Mouse (Mus musculus): ENCODE measurements at regions not wholly inside any gene's neighbourhood (a gene's known extent, or its start where the extent isn't known, plus 50 kb on each side); places are given as distances from the start of the nearest gene placed in this dataset.

DNA sequence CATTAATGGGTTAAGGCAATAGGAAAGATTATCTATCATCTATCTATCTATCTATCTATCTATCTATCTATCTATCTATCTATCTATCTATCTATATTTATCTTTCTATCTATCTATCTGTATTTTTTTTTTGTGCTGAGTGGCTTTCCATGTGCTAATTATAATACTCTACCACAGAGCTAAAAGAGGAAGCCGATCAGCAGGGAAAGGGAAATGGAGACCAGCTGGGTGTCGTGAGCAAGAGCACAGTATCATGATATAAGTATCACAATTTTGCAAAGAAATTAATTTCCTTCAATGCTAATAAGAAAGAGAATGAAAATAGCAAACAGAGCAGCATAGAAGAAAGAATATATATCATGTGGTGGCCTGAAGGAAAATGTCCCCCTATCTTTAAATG, 69.6 kb downstream of the Cldn1 start:
- in situ Hi-C loops (cut with MboI, MseI), result no loop called here

DNA sequence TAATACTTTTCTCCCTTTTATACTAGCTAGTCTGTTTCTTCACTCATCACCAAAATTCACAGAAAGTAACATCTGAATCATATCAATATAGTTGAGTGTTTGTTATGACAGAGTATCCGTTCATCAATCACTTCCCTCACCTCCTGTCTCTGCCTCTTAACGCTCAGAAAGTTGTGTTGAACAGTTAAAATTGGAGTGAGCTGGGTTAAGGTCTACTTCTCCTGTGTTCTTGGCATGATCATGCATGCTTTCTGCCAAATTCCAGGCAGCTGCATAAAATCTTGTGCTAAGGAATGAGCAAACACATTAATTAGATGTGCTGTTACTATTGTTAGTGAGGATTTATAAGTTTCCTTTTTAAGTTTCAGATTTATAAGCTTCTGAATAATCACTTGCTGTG, 79.9 kb downstream of the Cldn1 start:
- in situ Hi-C loops (cut with MboI, MseI), result no loop called here

DNA sequence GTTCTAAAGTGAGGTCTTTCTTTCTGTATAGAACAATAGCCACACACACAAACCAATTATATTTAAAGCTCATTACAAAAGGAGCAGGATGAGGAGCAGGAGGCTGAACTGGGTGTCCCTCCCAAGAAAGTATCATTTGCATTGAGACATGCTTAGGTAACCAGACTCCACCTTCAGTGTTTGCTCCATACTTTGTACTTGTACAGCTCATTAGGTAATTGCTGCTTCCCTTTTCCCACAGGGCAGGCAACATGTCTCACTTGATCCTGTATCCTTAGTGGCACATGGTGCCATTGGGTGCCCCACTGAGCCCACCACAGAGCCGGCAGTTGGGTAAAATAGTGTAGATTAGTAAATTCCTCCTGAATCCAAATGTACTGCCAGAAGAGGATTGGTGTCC, 86.0 kb downstream of the Cldn1 start:
- in situ Hi-C loops (cut with MboI, MseI), result no loop called here

DNA sequence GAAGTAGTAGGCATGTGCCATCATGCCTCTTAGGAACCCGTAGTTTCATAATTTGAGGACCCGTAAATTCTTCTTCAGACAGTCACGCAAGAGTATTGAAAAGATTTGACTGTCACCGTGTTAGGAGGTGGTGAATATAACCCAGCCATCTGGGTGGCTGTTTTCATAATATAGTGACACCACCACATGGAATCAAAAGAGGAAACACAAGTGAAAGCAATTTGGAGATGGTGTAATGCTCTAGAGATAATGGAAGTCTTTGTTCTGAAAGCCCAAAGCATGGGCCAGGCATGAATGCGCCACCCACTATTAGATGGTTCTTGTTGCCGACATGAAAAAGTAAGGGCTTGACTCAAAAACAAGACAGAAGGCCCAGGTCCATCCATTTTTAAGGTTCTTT, 86.9 kb downstream of the Cldn1 start:
- in situ Hi-C loops (cut with MboI, MseI), result no loop called here

DNA sequence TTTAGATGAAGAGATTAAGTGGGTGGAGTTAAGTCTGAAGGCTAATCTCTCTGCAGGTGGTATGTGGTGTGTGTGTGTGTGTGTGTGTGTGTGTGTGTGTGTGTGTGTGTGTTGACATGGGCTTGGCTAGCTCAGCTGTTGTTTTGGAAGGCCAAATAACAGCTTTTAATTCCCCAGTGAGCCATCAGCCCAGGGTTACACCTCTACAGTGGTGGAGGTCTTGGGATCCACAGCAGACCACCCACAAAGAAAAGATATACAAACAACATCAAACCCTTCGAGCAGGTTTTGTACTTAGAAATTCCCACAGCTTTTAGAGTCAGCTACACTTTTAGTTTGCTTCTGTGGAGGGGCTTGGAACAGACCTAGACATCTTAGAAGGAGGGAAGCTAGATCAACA, 89.2 kb downstream of the Cldn1 start:
- in situ Hi-C loops (cut with MboI, MseI), result no loop called here

DNA sequence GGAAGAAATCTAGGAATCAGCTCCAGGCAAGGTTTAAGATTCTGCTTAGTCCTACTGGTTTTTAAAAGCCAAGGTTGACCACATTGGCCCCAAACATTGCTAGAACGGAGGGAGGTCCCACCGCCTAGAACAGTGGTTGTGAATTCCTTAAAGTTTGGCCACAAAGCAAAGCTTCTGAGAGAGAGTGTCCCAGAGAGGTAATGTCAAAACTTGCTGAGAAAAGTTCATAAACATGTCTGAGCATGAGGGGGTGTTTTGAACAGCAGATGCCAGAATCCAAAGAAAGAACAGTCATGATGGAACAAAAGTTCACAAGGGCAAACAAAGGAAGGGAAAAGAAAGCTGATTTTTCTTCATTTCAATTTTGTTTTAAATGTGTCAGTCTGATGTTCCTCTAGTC, 90.1 kb downstream of the Cldn1 start:
- in situ Hi-C loops (cut with MboI, MseI), result no loop called here

DNA sequence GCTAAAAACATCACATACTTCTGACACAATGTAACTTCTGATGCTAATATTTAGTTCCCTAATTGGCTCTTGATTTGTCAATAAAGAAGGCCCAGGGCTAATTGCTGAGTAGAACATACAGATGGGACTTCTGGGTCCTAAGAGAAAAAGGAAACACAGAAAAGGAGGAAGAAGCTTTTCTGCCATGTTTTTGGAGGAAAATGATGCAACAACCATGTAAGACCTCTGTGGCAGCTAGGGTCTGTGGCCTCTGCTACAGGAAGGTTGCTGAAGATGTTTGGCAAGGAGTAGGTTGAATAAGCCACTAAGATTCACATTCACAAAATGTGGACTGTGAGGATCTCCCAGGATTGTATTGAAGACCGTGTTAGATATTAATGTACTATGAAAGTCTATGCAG, 94.9 kb downstream of the Cldn1 start:
- in situ Hi-C loops (cut with MboI, MseI), result no loop called here

DNA sequence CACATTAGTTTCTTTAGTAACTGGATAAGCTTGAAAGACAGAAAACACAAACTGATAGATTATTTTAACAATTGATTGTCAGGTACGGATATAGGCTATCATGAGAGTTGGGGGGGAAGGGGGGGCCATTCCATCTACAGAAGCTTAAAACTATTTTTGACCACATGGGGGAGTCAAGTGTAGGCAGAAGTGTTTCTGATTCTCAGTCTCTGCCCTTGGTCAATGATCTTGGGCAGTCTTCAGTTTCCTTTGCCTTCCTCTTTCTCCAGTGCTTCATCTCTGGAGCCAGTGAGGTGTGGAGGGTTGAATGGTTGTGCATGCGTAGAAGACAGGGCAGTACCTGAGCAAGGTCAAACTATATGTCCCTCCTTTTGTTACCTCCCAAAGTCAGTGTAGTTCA, 118.8 kb downstream of the Cldn1 start:
- in situ Hi-C loops (cut with MboI, MseI), result no loop called here

DNA sequence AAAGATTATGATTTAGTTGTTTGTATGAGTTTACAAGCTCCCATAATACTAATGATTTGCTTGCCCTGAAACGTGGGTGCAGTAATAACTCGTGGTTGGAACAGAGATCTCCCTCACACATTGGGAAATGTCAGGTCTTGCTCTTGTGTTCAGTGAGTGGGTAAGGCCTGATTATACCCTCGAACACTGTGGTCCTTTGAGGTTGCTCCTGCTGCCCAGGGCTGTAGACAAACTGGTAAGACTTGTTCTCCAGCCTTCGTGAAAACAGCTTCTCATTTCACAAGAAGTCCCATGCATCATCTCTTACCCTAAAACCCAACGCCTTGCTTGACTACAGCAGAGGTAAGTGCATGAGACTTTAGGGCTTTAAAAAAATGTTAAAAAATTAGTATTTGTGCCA, 119.9 kb downstream of the Cldn1 start:
- in situ Hi-C loops (cut with MboI, MseI), result no loop called here

DNA sequence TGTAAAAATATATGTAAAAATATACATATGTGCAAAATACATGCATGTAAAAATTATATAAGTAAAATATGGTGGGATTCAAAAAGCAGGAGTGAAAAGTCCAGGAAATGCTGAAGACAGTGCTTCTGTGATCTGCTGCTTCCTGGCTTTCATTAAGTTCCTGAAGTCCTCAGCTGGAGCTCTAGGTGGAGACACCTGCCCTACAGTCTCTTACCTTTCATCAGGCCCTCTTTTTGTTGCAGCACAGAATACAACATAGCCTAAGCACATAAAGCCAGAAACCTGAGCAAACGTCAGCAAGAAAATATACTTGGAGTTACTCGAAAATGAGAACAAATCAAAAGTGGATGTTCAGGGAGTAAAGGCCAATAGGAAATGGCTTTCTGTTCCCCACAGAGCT, 120.6 kb downstream of the Cldn1 start:
- in situ Hi-C loops (cut with MboI, MseI), result no loop called here

DNA sequence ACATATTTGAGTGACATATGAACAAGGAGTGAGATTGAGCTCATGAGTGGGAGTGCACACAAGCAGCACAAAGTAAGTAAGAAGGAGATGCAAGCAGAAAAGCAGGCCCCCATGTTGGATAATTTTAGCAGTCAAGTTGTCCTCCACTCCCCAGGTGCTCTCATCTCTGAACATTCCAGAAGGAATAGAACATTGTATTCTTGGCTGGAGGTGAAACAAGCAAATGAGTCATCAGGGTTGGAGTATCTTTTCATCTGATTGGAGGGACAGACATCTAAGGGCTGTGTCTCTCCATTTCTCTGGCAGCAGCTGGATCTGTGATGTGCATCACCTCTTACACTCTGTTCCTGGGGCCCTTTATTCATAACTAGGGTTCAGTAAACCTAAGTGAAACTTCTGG, 122.7 kb downstream of the Cldn1 start:
- in situ Hi-C loops (cut with MboI, MseI), result no loop called here

DNA sequence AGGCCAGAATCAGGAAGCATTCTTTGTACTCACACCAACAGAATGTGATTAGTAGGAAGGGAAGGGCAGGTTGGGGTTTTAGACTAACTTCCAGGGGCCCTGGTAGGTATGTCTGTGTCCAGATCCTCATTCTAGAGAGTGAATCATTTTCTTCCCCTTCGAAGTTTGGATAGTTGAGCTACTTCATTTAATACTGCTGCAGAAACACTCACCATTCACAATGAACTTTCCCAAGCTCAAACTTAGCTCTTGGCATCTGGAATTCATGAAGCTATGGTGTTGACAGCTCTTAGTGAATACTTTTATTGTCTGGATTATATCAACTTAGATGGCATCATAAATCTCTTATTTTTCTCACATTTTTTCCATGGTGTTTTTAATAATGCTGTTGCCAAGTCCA, 123.7 kb downstream of the Cldn1 start:
- in situ Hi-C loops (cut with MboI, MseI), result no loop called here

DNA sequence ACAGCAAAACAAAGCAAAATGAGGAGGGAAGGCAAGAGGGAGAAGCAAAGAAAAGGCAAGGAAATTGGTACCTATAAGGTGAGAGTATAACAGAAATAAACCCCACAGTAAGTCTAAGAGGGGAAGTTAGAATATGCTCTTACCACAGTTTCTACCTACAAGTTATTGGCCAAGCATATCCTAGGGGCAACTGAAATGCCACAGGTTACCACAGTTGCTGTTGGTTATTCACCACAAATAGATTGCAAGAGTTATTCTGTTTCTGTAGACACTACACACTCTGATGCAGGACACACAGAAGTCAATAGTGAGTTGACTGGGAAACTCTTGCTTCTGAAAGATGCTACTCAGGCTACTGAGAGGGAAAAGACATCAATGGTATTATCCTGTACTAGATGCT, 129.7 kb upstream of the P3h2 start:
- in situ Hi-C loops (cut with MboI, MseI), result loop anchor here (10.0 kb wide), 1 partner anchor 540 kb away; no protein-coding TSS in a partner anchor

DNA sequence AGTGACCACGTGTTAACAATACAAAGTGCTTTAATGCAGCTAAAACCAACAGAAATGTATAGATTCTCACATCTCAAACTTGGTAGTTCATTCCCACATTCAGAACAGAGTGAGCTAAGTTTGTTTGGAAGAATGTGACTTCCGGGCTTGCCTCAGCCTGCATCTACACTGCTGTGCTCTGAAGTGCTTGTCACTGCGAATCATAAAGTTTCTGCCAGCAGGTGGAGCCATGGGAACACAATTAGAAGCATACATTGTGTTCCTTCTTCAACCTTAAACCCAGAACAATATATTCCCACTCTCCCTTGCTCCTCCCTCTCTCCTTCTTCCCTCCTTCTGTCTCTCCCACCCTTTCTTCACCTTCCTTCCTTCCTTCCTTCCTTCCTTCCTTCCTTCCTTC, 128.5 kb upstream of the P3h2 start:
- in situ Hi-C loops (cut with MboI, MseI), result loop anchor here (5.0 to 10.0 kb wide), 2 partner anchors 541 to 908 kb away; no protein-coding TSS in a partner anchor

DNA sequence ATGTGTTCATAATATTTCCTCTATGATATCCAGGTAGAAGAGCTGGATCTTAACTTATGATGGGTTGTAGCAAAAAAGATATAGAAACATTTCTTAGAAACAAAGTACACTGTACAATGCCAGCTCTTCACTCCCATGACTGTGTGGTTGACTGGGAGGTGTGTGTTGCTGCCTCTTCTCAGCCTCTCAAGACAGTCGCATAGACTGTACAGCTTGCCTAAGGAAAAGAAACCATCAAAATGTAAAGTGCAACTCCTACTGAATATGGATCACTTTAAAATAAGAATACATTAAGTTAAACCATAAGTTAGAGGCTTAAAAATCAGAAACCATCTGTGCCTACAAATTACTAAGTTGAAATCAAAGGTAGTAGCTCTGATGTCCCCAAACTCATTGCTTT, 125.5 kb upstream of the P3h2 start:
- in situ Hi-C loops (cut with MboI, MseI), result loop anchor here (5.0 to 10.0 kb wide), 2 partner anchors 544 to 911 kb away; no protein-coding TSS in a partner anchor

DNA sequence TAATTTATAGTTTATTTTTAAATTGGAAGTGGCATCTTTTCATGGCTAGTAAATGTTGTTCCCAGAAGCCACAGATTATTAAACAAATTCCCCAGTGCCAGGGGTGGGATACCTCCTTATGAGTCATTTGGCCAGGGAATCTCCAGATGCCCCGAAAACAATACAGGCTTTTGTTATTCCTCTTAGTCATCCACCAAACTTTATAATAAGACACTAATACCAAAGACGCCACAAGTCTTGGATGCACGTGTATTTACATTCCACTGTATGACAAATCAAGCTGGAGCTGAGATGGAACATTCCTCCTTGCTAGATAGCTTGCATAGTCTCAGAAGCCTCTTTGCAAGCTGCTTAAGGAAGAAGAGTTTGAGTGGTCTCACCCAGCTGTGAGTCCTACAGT, 105.8 kb upstream of the P3h2 start:
- in situ Hi-C loops (cut with MboI, MseI), result no loop called here

DNA sequence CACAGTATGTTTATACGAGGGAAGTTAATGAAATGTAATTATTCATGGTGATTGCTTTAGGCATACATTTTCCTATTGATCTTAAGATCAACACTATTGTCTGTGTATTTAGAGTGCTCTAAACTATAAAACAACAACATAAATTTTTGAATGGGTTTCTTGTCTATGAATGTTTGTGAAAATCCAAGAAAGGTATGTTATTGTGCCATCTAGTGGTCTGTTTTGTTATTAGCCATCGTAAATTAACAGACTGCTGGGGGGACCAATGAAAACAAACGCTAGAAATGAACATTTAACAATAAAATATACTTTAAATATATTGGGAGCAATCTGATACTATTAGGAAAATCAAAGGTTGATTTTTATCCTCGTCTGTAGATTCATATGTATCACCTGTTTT, 93.5 kb upstream of the P3h2 start:
- in situ Hi-C loops (cut with MboI, MseI), result loop anchor here (10.0 kb wide), 2 partner anchors 224 to 814 kb away; no protein-coding TSS in a partner anchor

DNA sequence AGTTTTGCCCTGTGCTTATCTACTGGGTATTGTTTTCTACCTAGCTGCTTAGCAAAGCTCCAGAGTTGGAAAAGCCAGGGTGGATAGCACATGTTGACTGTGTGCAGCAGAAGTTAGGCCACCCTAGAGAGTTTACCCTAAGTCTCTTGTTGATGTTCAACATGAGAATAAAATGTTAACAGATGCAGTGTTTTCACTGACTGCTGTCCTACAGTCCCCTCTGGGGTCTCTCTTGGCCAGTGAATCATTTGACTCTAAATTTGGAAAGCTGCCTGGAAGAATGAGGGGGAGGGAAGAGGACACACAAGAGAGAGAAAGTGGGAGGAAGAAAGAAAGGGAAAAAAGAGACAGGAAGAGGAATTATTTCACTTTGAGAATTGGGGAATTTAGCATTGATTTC, 90.8 kb upstream of the P3h2 start:
- in situ Hi-C loops (cut with MboI, MseI), result loop anchor here (10.0 kb wide), 2 partner anchors 222 to 812 kb away; no protein-coding TSS in a partner anchor

DNA sequence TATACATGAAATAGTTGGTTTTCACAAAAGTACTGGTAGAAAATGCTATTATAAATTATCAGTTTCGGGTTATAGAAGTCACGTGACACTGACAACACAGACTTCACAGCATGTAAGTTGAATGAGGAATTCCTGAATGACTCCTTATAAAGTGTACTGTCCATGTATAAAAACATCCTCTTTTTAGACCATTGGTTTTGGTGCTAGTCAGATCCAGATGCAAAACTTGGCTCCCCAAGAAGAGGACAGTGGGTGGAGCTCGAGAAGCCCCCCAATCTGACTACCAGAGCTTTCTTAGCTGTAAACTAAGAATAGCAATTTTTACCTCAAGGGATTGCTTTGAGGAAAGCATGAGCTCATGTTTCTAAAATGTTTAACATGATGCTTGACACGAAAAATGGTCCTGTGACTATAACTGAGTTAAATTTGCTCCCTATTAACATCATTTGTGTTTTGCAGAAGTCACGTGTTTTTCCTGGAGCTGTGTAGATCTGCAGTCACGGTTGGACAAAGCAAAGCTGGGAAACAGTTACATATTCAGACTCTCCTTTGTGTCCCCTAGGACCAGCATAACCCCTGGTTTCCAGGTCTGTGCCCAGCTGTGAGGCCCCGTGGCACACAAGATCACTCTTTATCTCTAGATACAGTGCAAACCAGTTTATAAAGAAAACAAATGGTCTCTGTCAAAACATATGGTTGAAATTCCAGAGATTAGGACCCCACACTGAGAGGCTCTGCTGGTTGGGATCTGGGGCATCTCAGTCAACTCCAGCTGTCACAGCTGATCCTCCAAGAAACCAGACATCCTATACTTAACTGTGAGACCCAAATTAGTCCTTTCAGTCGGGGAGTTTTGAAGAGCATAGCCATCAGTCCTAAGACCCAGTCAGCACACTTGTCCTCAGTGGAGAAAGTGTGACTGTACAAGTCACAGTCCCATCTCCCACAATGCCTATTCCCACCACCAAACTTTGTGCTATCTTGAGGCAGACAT, 80.0 kb upstream of the P3h2 start:
- in situ Hi-C loops (cut with MboI, MseI), result no loop called here

DNA sequence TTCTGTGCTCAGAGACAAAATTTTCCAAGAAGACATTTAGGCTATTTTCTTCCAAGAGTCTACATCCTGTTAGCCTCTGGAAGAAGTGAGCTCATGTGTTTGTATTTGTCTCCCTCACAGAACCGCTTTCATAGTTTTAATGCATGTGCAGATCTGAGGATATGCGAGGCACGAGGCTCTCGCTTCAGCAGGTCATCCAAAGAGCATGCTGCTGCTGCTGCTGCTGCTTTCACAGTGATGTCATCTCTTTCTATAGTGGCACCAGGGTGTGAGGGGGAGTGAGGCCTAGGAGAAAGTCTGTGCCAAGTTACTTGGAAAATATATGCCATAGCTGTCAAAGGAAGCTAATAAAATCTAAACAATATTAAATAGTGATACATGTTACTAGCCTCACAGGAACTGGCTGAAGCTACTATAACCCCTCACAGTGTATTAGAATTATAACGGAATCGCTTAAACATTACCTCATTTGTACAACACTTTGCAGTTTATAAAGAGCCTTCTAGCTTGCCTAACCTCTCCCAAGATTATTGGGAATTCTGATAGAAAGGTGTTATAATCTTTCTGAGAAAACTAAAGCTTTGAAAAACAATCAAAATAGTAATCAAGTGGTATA, 79.2 kb upstream of the P3h2 start:
- in situ Hi-C loops (cut with MboI, MseI), result no loop called here

DNA sequence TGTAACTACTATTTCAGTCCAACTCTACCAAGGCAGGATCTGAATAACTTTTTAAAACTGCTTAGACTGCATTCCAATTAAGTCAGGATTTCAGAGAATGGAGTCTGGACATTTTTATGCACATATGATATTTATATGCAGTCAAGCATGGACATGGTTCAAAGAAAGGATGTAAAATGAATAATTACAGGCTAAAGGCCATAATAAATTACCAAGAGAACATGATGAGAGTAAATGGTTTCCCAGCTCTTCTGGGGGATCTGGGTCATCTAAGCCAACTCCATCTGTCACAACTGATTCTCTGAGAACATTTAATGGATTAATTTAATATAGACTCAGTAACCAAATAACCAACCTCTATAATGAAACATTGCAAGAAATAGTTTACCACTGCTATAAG, 77.9 kb upstream of the P3h2 start:
- in situ Hi-C loops (cut with MboI, MseI), result no loop called here

DNA sequence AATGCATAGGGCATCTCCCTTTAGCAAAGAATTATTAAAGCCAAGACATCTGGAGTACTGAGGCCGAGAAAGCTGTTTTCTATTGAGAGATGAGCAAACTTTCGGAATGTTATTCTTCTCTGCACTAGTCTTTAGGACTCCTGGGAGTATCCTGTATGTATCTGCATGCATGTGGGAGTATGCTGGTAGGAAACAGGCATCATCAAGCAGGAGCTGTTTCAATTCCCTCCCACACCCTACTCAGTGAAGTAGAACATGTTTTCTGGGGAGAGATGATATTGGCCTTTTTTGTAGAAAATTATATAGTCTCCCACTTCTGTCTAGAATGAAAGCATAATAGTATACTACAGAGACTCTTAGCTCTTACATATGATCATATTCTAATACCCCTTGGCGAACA, 76.1 kb upstream of the P3h2 start:
- in situ Hi-C loops (cut with MboI, MseI), result no loop called here

DNA sequence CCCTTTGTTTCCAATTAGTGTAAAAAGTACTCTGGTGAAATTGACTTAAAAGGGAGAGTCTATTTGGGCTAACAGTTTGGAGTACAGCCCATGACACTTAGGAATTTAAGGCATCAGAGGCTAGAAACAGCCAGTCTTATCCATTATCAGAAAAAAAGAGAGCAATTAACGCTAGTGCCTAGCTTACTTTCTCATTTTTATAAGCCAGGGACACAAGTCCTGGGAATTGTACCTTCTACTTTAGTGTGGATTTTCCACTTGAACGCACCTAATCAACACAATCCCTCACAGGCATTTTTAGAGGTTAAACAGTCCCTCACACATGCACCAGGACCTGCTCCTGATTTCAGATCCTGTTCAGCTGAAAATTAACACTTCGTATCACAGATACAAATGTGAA, 65.9 kb upstream of the P3h2 start:
- in situ Hi-C loops (cut with MboI, MseI), result no loop called here
